Mouse (Mus musculus) kidney, postnatal 0 days (tissue): ENCODE data around the gene Gm15294. TPM values are rescaled to one million over a fixed set of nuclear protein-coding genes. Genes with fewer than 3 reads are reported as not detected.

Experiments used
- ATAC-seq: fragments of 200-750 bp; cut with Nextera tagmentation; replicated peaks from 2 replicates; pipeline ENCODE4 v1.8.0; 2017; ENCODE audit warnings: low read depth, moderate number of reproducible peaks, moderate TSS enrichment, moderate library complexity; ENCODE audit not compliant: low FRiP score
- DNase-seq: peaks from one replicate; pipeline ENCODE4 v3.0.0-alpha.2; 2016; ENCODE audit warnings: low spot score
- H3K27ac ChIP-seq: fragments of 300-500 bp; sonication (generic); 2 replicates; pipeline ENCODE4 v1.5.1; 2014; ENCODE audit warnings: mild to moderate bottlenecking
- H3K27me3 ChIP-seq: fragments of 300-500 bp; sonication (generic); 2 replicates; pipeline ENCODE4 v1.6.1; 2014; ENCODE audit warnings: low read length, mixed read lengths; ENCODE audit not compliant: insufficient read depth
- H3K36me3 ChIP-seq: fragments of 300-500 bp; sonication (generic); 2 replicates; pipeline ENCODE4 v1.6.1; 2014; ENCODE audit warnings: low read length, mixed read lengths; ENCODE audit not compliant: insufficient read depth
- H3K4me1 ChIP-seq: fragments of 300-500 bp; sonication (generic); replicated peaks from 2 replicates; pipeline ENCODE4 v1.6.1; 2014; ENCODE audit warnings: antibody characterized with exemption, low read length, mixed read lengths; ENCODE audit not compliant: insufficient read depth
- H3K4me2 ChIP-seq: fragments of 300-500 bp; sonication (generic); 2 replicates; pipeline ENCODE4 v1.6.1; 2014; ENCODE audit warnings: mild to moderate bottlenecking, low read length, moderate library complexity, mixed read lengths
- H3K4me3 ChIP-seq: fragments of 300-500 bp; sonication (generic); replicated peaks from 2 replicates; pipeline ENCODE4 v1.5.1; 2014; ENCODE audit warnings: low read depth, low read length
- H3K9ac ChIP-seq: fragments of 300-500 bp; sonication (generic); 2 replicates; pipeline ENCODE4 v1.6.1; 2014; ENCODE audit warnings: low read depth, low read length
- H3K9me3 ChIP-seq: fragments of 300-500 bp; sonication (generic); replicated peaks from 2 replicates; pipeline ENCODE4 v1.6.1; 2016; ENCODE audit warnings: low read length, inconsistent platforms, mixed read lengths
- CTCF ChIP-seq: IDR thresholded peaks from 2 replicates; pipeline ENCODE4 v1.5.1; 2016; ENCODE audit warnings: antibody characterized with exemption, low read depth, mild to moderate bottlenecking, moderate library complexity
- WGBS: fragments of 180-500 bp; shearing (Covaris S2); extraction: QIAGEN DNeasy Blood & Tissue Kit; methylation state at CpG from one replicate; pipeline ENCODE4 v1.1.7; 2014; 5-methylcytosine and 5-hydroxymethylcytosine counted together
- polyA plus RNA-seq: library from polyadenylated mRNA; unstranded; fragments of >200 nt; fragmentation: Nextera tagmentation; extraction: Ambion mirVana; gene quantifications from 2 replicates; pipeline ENCODE4 v1.2.1, GENCODE M21; 2015

Gene Gm15294
- polyA plus RNA-seq = 0.51 TPM in 1 of 2 replicates, not detected in the other

- H3K27me3 ChIP-seq = no peaks in the 10 kb centered on the region
- ATAC-seq (no peak), DNase-seq (no peak)
- no peak within 1 kb of the TSS for H3K4me2 ChIP-seq
- H3K4me1 ChIP-seq = no peaks in the 10 kb centered on the region
- WGBS = 91% methylated on average over 4 of the region's 4 CpGs
- no peaks in the 10 kb centered on the region for H3K9me3 ChIP-seq
- H3K36me3 ChIP-seq = no peaks in the 10 kb centered on the region
- H3K27ac ChIP-seq = no peak within 1 kb of the TSS
- TF ChIP-seq CTCF = no peak
- H3K4me3 ChIP-seq = no peak within 1 kb of the TSS
- no peak within 1 kb of the TSS for H3K9ac ChIP-seq
These were observed at the start of gene Gm15294 for GRCm38 (mm10) chrX:141875135-141875534. Gene Gm15294 (minus strand): TSS chrX:141875235.

- WGBS = 40% methylated on average over 4 of the region's 4 CpGs
- ATAC-seq (peak; percentile 80), DNase-seq (peak; percentile 41)
- H3K4me1 ChIP-seq = no peaks in the 10 kb centered on the region
- no peaks in the 10 kb centered on the region for H3K9me3 ChIP-seq
- H3K27ac ChIP-seq = no peak overlapping the region
- H3K4me3 ChIP-seq = no peak overlapping the region
- no peaks in the 10 kb centered on the region for H3K27me3 ChIP-seq
- no peak overlapping the region for H3K4me2 ChIP-seq
- no peaks in the 10 kb centered on the region for H3K36me3 ChIP-seq
- no peak overlapping the region for H3K9ac ChIP-seq
- TF ChIP-seq CTCF = no peak
These were observed 9.5 kb upstream of the Gm15294 start for GRCm38 (mm10) chrX:141884336-141885048.

- no peak overlapping the region for H3K9ac ChIP-seq
- no peak for ATAC-seq
- H3K36me3 ChIP-seq = no peaks in the 10 kb centered on the region
- H3K27me3 ChIP-seq = no peaks in the 10 kb centered on the region
- no peak for DNase-seq
- H3K9me3 ChIP-seq = no peaks in the 10 kb centered on the region
- no peak overlapping the region for H3K4me3 ChIP-seq
- no peak overlapping the region for H3K4me2 ChIP-seq
- WGBS = 84% methylated on average over 11 of the region's 11 CpGs
- no peak for TF ChIP-seq CTCF
- no peak overlapping the region for H3K27ac ChIP-seq
- H3K4me1 ChIP-seq = no peaks in the 10 kb centered on the region
These were observed 1.0 kb downstream of the Gm15294 start for GRCm38 (mm10) chrX:141874024-141874423.

GRCm38 (mm10) chrX:141873597-141873996, 1.4 kb downstream of the Gm15294 start:
- TF ChIP-seq CTCF = no peak
- H3K27ac ChIP-seq = no peak overlapping the region

GRCm38 (mm10) chrX:141855684-141856396, 19.2 kb downstream of the Gm15294 start:
- Histone ChIP-seq H3K4me2 (no peak overlapping the region), H3K9ac (no peak overlapping the region), H3K4me1 (no peaks in the 10 kb centered on the region), H3K27ac (no peak overlapping the region), H3K9me3 (no peaks in the 10 kb centered on the region), H3K36me3 (no peaks in the 10 kb centered on the region), H3K4me3 (no peak overlapping the region), H3K27me3 (no peaks in the 10 kb centered on the region)
- TF ChIP-seq CTCF = no peak
- DNase-seq (no peak), ATAC-seq (no peak)
- WGBS = 41% methylated on average over 6 of the region's 6 CpGs

More at GRCm38 (mm10) chrX:141873597-141873996, 1.4 kb downstream of the Gm15294 start:
- WGBS = 89% methylated on average over 3 of the region's 4 CpGs
- Histone ChIP-seq H3K4me2 (no peak overlapping the region), H3K36me3 (no peaks in the 10 kb centered on the region), H3K9ac (no peak overlapping the region), H3K4me3 (no peak overlapping the region), H3K4me1 (no peaks in the 10 kb centered on the region), H3K27me3 (no peaks in the 10 kb centered on the region), H3K9me3 (no peaks in the 10 kb centered on the region)
- DNase-seq (no peak), ATAC-seq (no peak)

Other genes starting within 250 kb of the Gm15294 start
- gene Irs4, start 150.0 kb downstream of the Gm15294 start, polyA plus RNA-seq = 0.04 TPM in 1 of 2 replicates, not detected in the other